Mouse (Mus musculus): ENCODE results near the gene Olfr177. TPM values are rescaled to one million over a fixed set of nuclear protein-coding genes. Genes with fewer than 3 reads are reported as not detected.

Gene Olfr177
- polyA plus RNA-seq (2014; fragmentation: Nextera tagmentation; extraction: Ambion mirVana) = not detected in 2 replicates

DNA sequence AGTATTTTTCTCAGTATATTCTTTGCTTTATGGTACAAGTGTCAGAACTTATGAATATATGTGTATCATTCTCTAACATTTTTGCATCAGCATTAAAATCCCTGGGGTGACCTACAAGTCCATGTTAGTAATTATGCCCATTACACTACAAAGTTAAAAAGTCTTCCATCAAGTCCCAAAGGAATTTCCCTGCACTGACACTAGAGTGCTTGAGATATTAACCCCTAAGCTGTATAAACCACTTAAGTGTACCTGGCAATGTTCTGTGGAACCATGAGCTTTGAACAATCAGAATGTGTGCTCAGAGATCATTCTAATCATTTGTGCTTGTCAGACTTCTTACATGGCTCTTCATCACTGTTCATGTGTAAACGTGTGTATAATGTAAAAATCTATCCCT, at the start of gene Olfr177:
Olfr177 (minus strand) TSS at position 101 of the 400 bp plus-strand sequence.
- no peak within 1 kb of the TSS for H3K27ac ChIP-seq (ENCODE audit: low read depth, low read length)
- no peak within 1 kb of the TSS for H3K4me2 ChIP-seq (ENCODE audit: low read depth)
- DNase-seq (ENCODE audit: low spot score) (no peak), ATAC-seq (ENCODE audit: insufficient read depth, low FRiP score, low TSS enrichment) (no peak)
- no peak within 1 kb of the TSS for H3K4me3 ChIP-seq (ENCODE audit: low read depth, low read length)
- H3K9me3 ChIP-seq (ENCODE audit: control insufficient read depth, low read length) = no peaks in the 10 kb centered on the region
- H3K27me3 ChIP-seq (ENCODE audit: control insufficient read depth, insufficient read depth, low read length) = no peaks in the 10 kb centered on the region
- no peaks in the 10 kb centered on the region for H3K36me3 ChIP-seq (ENCODE audit: control insufficient read depth, insufficient read depth, low read length)
- WGBS = 71% methylated on average over 1 of the region's 1 CpGs
- H3K4me1 ChIP-seq (ENCODE audit: control insufficient read depth, insufficient read depth, low read length) = no peaks in the 10 kb centered on the region
- H3K9ac ChIP-seq (ENCODE audit: low read length) = no peak within 1 kb of the TSS

DNA sequence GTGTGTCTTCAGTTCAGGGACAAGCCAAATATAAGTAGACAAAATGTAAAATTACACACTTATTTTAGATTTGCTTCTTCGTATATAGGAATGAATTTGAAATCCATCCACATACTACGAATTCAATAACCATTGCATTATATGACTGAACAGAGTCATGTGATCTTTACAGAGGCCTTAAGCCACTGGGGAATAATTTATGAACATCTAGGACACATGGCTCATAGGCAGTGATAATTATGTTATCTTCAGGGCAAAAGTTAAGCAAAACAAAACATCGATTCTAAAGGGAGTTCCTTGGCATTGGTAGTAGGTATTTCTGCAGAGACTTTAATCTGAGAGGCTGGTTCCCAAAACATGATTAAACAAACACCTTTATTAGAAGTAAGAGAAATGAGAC, 17.4 kb upstream of the Olfr177 start, which contains the start of gene Olfr178:
Olfr178 (minus strand) TSS at position 101 of the 400 bp plus-strand sequence.
- Histone ChIP-seq H3K27me3 (ENCODE audit: control insufficient read depth, insufficient read depth, low read length) (no peaks in the 10 kb centered on the region), H3K27ac (ENCODE audit: low read depth, low read length) (no peak within 1 kb of the TSS), H3K4me3 (ENCODE audit: low read depth, low read length) (no peak within 1 kb of the TSS), H3K4me1 (ENCODE audit: control insufficient read depth, insufficient read depth, low read length) (no peaks in the 10 kb centered on the region), H3K9me3 (ENCODE audit: control insufficient read depth, low read length) (no peaks in the 10 kb centered on the region), H3K9ac (ENCODE audit: low read length) (no peak within 1 kb of the TSS), H3K4me2 (ENCODE audit: low read depth) (no peak within 1 kb of the TSS), H3K36me3 (ENCODE audit: control insufficient read depth, insufficient read depth, low read length) (no peaks in the 10 kb centered on the region)
- DNase-seq (ENCODE audit: low spot score) = no peak
- ATAC-seq (ENCODE audit: insufficient read depth, low FRiP score, low TSS enrichment) = no peak
- 92% methylated on average over 3 of the region's 3 CpGs for WGBS

DNA sequence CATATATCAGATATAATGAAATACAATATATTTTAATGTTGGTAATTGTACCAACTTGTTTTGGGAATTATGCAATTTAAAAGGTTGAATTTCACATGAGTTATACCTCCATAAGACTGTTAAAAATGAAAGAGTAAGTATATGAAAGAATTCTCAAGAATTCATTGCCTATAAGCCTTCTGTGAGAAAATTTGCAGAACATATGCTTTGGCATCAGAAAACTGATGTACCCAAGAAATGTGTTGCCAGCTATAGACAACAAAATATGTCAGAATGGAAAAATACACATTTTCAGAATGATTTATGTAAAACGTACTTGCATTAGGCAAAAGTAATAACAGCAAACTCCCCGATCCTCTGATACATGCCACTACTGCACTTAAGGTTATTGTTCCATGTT, 9.8 kb upstream of the Olfr177 start:
- Histone ChIP-seq H3K4me1 (ENCODE audit: control insufficient read depth, insufficient read depth, low read length) (no peaks in the 10 kb centered on the region), H3K9me3 (ENCODE audit: control insufficient read depth, low read length) (no peaks in the 10 kb centered on the region), H3K9ac (ENCODE audit: low read length) (no peak overlapping the region), H3K27ac (ENCODE audit: low read depth, low read length) (no peak overlapping the region), H3K27me3 (ENCODE audit: control insufficient read depth, insufficient read depth, low read length) (no peaks in the 10 kb centered on the region), H3K4me3 (ENCODE audit: low read depth, low read length) (no peak overlapping the region), H3K36me3 (ENCODE audit: control insufficient read depth, insufficient read depth, low read length) (no peaks in the 10 kb centered on the region), H3K4me2 (ENCODE audit: low read depth) (no peak overlapping the region)
- ATAC-seq (ENCODE audit: insufficient read depth, low FRiP score, low TSS enrichment) (no peak), DNase-seq (ENCODE audit: low spot score) (no peak)
- 95% methylated on average over 2 of the region's 2 CpGs for whole genome bisulfite sequencing

DNA sequence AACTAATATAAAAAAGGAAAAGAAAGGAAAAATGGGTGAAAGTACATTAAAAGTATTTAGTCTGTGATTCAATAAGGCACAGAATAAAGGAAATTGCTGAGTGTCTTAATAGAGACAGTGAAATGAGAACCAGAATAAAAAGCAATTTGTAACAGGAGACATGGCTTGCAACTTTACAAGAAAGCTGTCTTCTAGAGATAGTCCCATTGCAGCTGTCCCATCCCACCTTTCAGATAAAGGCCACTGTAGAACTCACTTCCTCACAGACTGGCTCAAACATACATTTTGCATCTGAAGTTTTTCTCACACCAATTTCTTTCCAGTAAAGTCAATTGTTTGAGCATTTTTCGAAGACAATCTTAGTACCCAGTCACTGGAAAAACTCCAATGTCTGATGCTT, 13.1 kb downstream of the Olfr177 start:
- no peak for DNase-seq (ENCODE audit: low spot score)
- 77% methylated on average over 1 of the region's 1 CpGs for WGBS

DNA sequence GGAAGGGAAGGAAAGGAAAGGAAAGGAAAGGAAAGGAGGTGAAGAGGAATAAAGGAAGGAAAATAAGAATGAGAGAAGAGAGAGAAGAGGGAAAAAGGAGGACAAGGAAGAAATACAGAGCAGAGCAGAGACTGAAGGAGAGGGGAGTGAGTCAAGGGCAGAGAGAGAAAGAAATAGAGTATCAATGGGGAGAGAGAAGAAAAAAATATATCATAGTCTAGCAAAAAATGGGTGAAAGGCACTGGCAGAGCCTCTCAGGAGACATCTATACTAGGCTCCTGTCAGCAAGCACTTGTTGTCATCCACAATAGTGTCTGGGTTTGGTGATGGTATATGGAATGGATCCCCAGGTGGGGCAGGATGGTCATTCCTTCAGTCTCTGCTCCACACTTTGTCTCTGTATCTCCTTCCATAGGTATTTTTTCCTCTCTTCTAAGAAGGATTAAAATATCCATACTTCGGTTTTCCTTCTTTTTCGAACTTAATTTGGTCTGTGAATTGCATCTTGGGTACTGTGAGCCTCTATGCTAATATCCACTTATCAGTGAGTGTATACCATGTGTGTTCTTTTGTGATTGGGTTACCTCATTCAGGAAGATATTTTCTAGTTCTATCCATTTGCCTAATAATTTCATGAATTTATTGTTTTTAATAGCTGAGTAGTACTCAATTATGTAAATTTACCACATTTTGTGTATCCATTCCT, 14.4 kb downstream of the Olfr177 start:
- no peak for ATAC-seq (ENCODE audit: insufficient read depth, low FRiP score, low TSS enrichment)

More for the DNA sequence above, 13.1 kb downstream of the Olfr177 start:
- Histone ChIP-seq H3K27me3 (ENCODE audit: control insufficient read depth, insufficient read depth, low read length) (no peaks in the 10 kb centered on the region), H3K4me1 (ENCODE audit: control insufficient read depth, insufficient read depth, low read length) (no peaks in the 10 kb centered on the region), H3K4me2 (ENCODE audit: low read depth) (no peak overlapping the region), H3K27ac (ENCODE audit: low read depth, low read length) (no peak overlapping the region), H3K4me3 (ENCODE audit: low read depth, low read length) (no peak overlapping the region), H3K9ac (ENCODE audit: low read length) (no peak overlapping the region), H3K36me3 (ENCODE audit: control insufficient read depth, insufficient read depth, low read length) (no peaks in the 10 kb centered on the region), H3K9me3 (ENCODE audit: control insufficient read depth, low read length) (no peaks in the 10 kb centered on the region)
- no peak for ATAC-seq (ENCODE audit: insufficient read depth, low FRiP score, low TSS enrichment)

DNA sequence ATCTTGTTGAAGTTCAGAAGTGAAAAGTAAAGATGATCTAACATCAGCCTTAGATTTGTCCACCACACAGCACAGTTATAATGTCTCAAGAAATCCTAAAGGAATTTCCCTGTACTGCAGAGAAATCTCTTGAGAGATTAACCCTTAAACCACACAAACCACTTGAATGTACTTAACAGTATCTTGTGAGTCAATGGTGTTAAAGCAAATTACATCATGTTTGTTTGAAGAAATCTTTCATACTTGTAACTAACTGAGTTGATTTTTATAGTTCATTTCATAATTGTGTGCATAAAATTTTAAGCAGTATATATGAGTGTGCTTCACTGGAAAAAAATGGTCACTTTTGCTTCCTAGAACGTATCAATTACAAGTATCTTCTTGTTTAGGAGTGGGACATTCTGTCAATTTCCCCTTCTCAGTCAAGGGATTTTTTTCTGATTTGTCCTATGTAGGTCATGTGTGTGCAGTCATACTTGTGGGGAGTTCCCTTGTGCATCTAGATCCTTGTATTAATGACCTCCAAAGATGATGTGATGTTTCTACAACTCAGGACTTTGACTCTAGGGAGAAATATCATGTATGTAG, 47.7 kb downstream of the Olfr177 start, which contains the start of gene Olfr175-ps1:
Olfr175-ps1 (minus strand) TSS at position 51 of the 588 bp plus-strand sequence.
- DNase-seq (ENCODE audit: low spot score) = no peak
- Histone ChIP-seq H3K4me1 (ENCODE audit: control insufficient read depth, insufficient read depth, low read length) (no peaks in the 10 kb centered on the region), H3K36me3 (ENCODE audit: control insufficient read depth, insufficient read depth, low read length) (no peaks in the 10 kb centered on the region), H3K27ac (ENCODE audit: low read depth, low read length) (no peak within 1 kb of the TSS), H3K9me3 (ENCODE audit: control insufficient read depth, low read length) (no peaks in the 10 kb centered on the region), H3K4me3 (ENCODE audit: low read depth, low read length) (no peak within 1 kb of the TSS), H3K27me3 (ENCODE audit: control insufficient read depth, insufficient read depth, low read length) (no peaks in the 10 kb centered on the region), H3K4me2 (ENCODE audit: low read depth) (no peak within 1 kb of the TSS), H3K9ac (ENCODE audit: low read length) (no peak within 1 kb of the TSS)
- ATAC-seq (ENCODE audit: insufficient read depth, low FRiP score, low TSS enrichment) = 0 out of 2 replicates have a peak, but pooled peaks have one; percentile 45
- WGBS = 78% methylated on average over 1 of the region's 1 CpGs

More for the DNA sequence above, 14.4 kb downstream of the Olfr177 start:
- DNase-seq (ENCODE audit: low spot score) = no peak
- H3K27ac ChIP-seq (ENCODE audit: low read depth, low read length) = no peak overlapping the region
- H3K36me3 ChIP-seq (ENCODE audit: control insufficient read depth, insufficient read depth, low read length) = no peaks in the 10 kb centered on the region
- no peaks in the 10 kb centered on the region for H3K27me3 ChIP-seq (ENCODE audit: control insufficient read depth, insufficient read depth, low read length)
- no peak overlapping the region for H3K4me2 ChIP-seq (ENCODE audit: low read depth)
- no peaks in the 10 kb centered on the region for H3K4me1 ChIP-seq (ENCODE audit: control insufficient read depth, insufficient read depth, low read length)
- H3K9me3 ChIP-seq (ENCODE audit: control insufficient read depth, low read length) = no peaks in the 10 kb centered on the region
- H3K4me3 ChIP-seq (ENCODE audit: low read depth, low read length) = no peak overlapping the region
- 89% methylated on average over 2 of the region's 2 CpGs for WGBS
- H3K9ac ChIP-seq (ENCODE audit: low read length) = no peak overlapping the region

Other genes starting within 250 kb of the Olfr177 start
- not detected in 2 replicates for gene E330017A01Rik, start 236.0 kb downstream of the Olfr177 start, polyA plus RNA-seq (2014; fragmentation: Nextera tagmentation; extraction: Ambion mirVana)
- 22.3 and 23.1 TPM in 2 replicates for gene Cpox, start 204.5 kb downstream of the Olfr177 start, polyA plus RNA-seq (2014; fragmentation: Nextera tagmentation; extraction: Ambion mirVana)
- not detected in 2 replicates for gene Gpr15, start 155.7 kb downstream of the Olfr177 start, polyA plus RNA-seq (2014; fragmentation: Nextera tagmentation; extraction: Ambion mirVana)
- 132 and 136 TPM in 2 replicates for gene Cldnd1, start 146.9 kb downstream of the Olfr177 start, polyA plus RNA-seq (2014; fragmentation: Nextera tagmentation; extraction: Ambion mirVana)
- not detected in 2 replicates for gene Olfr172, start 111.6 kb downstream of the Olfr177 start, polyA plus RNA-seq (2014; fragmentation: Nextera tagmentation; extraction: Ambion mirVana)
- gene Olfr173, start 74.5 kb downstream of the Olfr177 start, polyA plus RNA-seq (2014; fragmentation: Nextera tagmentation; extraction: Ambion mirVana) = not detected in 2 replicates
- gene Olfr175-ps1, start 48.0 kb downstream of the Olfr177 start, polyA plus RNA-seq (2014; fragmentation: Nextera tagmentation; extraction: Ambion mirVana) = not detected in 2 replicates
- gene Olfr178, start 17.3 kb upstream of the Olfr177 start, polyA plus RNA-seq (2014; fragmentation: Nextera tagmentation; extraction: Ambion mirVana) = not detected in 2 replicates
- gene Olfr181, start 54.0 kb upstream of the Olfr177 start, polyA plus RNA-seq (2014; fragmentation: Nextera tagmentation; extraction: Ambion mirVana) = not detected in 2 replicates
- gene Olfr180, start 54.6 kb upstream of the Olfr177 start, polyA plus RNA-seq (2014; fragmentation: Nextera tagmentation; extraction: Ambion mirVana) = not detected in 2 replicates
- gene Olfr183, start 120.6 kb upstream of the Olfr177 start, polyA plus RNA-seq (2014; fragmentation: Nextera tagmentation; extraction: Ambion mirVana) = not detected in 2 replicates
- gene Olfr186, start 155.5 kb upstream of the Olfr177 start, polyA plus RNA-seq (2014; fragmentation: Nextera tagmentation; extraction: Ambion mirVana) = not detected in 2 replicates
- gene Olfr187, start 165.0 kb upstream of the Olfr177 start, polyA plus RNA-seq (2014; fragmentation: Nextera tagmentation; extraction: Ambion mirVana) = not detected in 2 replicates
- not detected in 2 replicates for gene Olfr190, start 203.2 kb upstream of the Olfr177 start, polyA plus RNA-seq (2014; fragmentation: Nextera tagmentation; extraction: Ambion mirVana)
- not detected in 2 replicates for gene Olfr191, start 215.1 kb upstream of the Olfr177 start, polyA plus RNA-seq (2014; fragmentation: Nextera tagmentation; extraction: Ambion mirVana)
- gene Olfr193, start 237.1 kb upstream of the Olfr177 start, polyA plus RNA-seq (2014; fragmentation: Nextera tagmentation; extraction: Ambion mirVana) = not detected in 2 replicates
- not detected in 2 replicates for gene Olfr194, start 246.3 kb upstream of the Olfr177 start, polyA plus RNA-seq (2014; fragmentation: Nextera tagmentation; extraction: Ambion mirVana)